Mouse (Mus musculus) CH12.LX (cell line): ENCODE results near the gene Cabin1. TPM values are rescaled to one million over a fixed set of nuclear protein-coding genes. Genes with fewer than 3 reads are reported as not detected.

Source experiments
- DNase-seq: peaks from one replicate; pipeline ENCODE4 v3.0.0-alpha.2; 2013; ENCODE audit errors: extremely low read depth
- H3K27ac ChIP-seq: 2 replicates; pipeline ENCODE4 v1.5.1; 2012; ENCODE audit warnings: low read depth, mild to moderate bottlenecking, control low read depth, moderate library complexity; ENCODE audit not compliant: insufficient read depth
- H3K27me3 ChIP-seq: replicated peaks from 2 replicates; pipeline ENCODE3; 2012; ENCODE audit warnings: inconsistent platforms
- H3K36me3 ChIP-seq, 2 experiments: replicated peaks in 1 of 2; 2 replicates each; pipeline versions ENCODE3 to v1.6.1; 2012; ENCODE audit warnings: inconsistent platforms in 1 of 2, low read length in 1 of 2, mild to moderate bottlenecking in 1 of 2, mixed read lengths in 1 of 2, moderate library complexity in 1 of 2; ENCODE audit not compliant: control insufficient read depth in 1 of 2, insufficient read depth in 1 of 2
- H3K4me1 ChIP-seq, 2 experiments: 2 replicates each; pipeline ENCODE4 v1.6.1; 2012; ENCODE audit warnings: inconsistent platforms in 1 of 2, moderate library complexity in 1 of 2; ENCODE audit not compliant: insufficient read depth in 2 of 2, control insufficient read depth in 1 of 2
- H3K4me2 ChIP-seq: 2 replicates; pipeline ENCODE4 v1.6.1; 2012; ENCODE audit warnings: low read depth, mild to moderate bottlenecking, control low read depth; ENCODE audit not compliant: poor library complexity, insufficient read depth, severe bottlenecking
- H3K4me3 ChIP-seq, 3 experiments: fragments of 150-350 bp in 1 of 3; sonication (generic) in 1 of 3; replicated peaks in 1 of 3; 2 replicates each; pipeline versions ENCODE3 to v1.5.1; 2011 to 2012; ENCODE audit warnings: low read depth in 2 of 3, low read length in 2 of 3, mild to moderate bottlenecking in 2 of 3, moderate library complexity in 2 of 3, control low read depth in 1 of 3, improper control_type of control experiment in 1 of 3, inconsistent platforms in 1 of 3, mixed read lengths in 1 of 3; ENCODE audit not compliant: poor library complexity in 1 of 3
- H3K79me2 ChIP-seq: replicated peaks from 2 replicates; pipeline ENCODE4 v1.6.1; 2012; ENCODE audit warnings: mild to moderate bottlenecking, moderate library complexity; ENCODE audit not compliant: control insufficient read depth, poor library complexity, insufficient read depth, severe bottlenecking; ENCODE audit errors: extremely low read depth
- H3K9ac ChIP-seq: 2 replicates; pipeline ENCODE4 v1.6.1; 2012; ENCODE audit warnings: low read depth, mild to moderate bottlenecking, control low read depth, moderate library complexity; ENCODE audit not compliant: insufficient read depth
- H3K9me3 ChIP-seq: replicated peaks from 2 replicates; pipeline ENCODE3; 2012; ENCODE audit warnings: low read length, inconsistent platforms, mixed read lengths
- CHD2 ChIP-seq: IDR thresholded peaks from 2 replicates; pipeline ENCODE4 v1.6.1; 2011; ENCODE audit warnings: low read length, improper control_type of control experiment
- CTCF ChIP-seq, 2 experiments: IDR thresholded peaks in 1 of 2; conservative IDR thresholded peaks in 1 of 2; 2 replicates each; pipeline ENCODE4 v1.5.1; 2011 to 2012; ENCODE audit warnings: low read depth in 2 of 2, low read length in 2 of 2, improper control_type of control experiment in 1 of 2, inconsistent platforms in 1 of 2, mild to moderate bottlenecking in 1 of 2, moderate library complexity in 1 of 2
- ELF1 ChIP-seq: IDR thresholded peaks from 2 replicates; pipeline ENCODE4 v1.6.1; 2014; ENCODE audit warnings: low read depth, mild to moderate bottlenecking, inconsistent platforms, low read length, improper control_type of control experiment
- EP300 ChIP-seq: IDR thresholded peaks from 2 replicates; pipeline ENCODE4 v1.6.1; 2011; ENCODE audit warnings: low read length, improper control_type of control experiment
- ETS1 ChIP-seq: conservative IDR thresholded peaks from 2 replicates; pipeline ENCODE4 v1.6.1; 2012; ENCODE audit warnings: low read depth, mild to moderate bottlenecking, inconsistent platforms, low read length, improper control_type of control experiment, moderate library complexity
- JUN ChIP-seq: IDR thresholded peaks from 2 replicates; pipeline ENCODE4 v1.6.1; 2011; ENCODE audit warnings: low read depth, mild to moderate bottlenecking, low read length, improper control_type of control experiment, moderate library complexity; ENCODE audit not compliant: insufficient read depth
- MAFK ChIP-seq: IDR thresholded peaks from 2 replicates; pipeline ENCODE4 v1.6.1; 2011; ENCODE audit warnings: low read length, improper control_type of control experiment; ENCODE audit not compliant: insufficient replicate concordance
- MAZ ChIP-seq: IDR thresholded peaks from 2 replicates; pipeline ENCODE4 v1.6.1; 2012; ENCODE audit warnings: low read depth, mild to moderate bottlenecking, inconsistent platforms, low read length, improper control_type of control experiment, moderate library complexity
- NELFE ChIP-seq: IDR thresholded peaks from 2 replicates; pipeline ENCODE4 v1.6.1; 2011; ENCODE audit warnings: low read depth, low read length, improper control_type of control experiment
- POLR2A ChIP-seq: IDR thresholded peaks from 2 replicates; pipeline ENCODE4 v1.6.1; 2011; ENCODE audit warnings: low read depth, mild to moderate bottlenecking, improper control_type of control experiment, low read length
- RAD21 ChIP-seq: IDR thresholded peaks from 2 replicates; pipeline ENCODE4 v1.6.1; 2011; ENCODE audit warnings: low read depth, mild to moderate bottlenecking, low read length, improper control_type of control experiment, moderate library complexity
- RCOR1 ChIP-seq: conservative IDR thresholded peaks from 2 replicates; pipeline ENCODE4 v1.6.1; 2012; ENCODE audit warnings: low read depth, mild to moderate bottlenecking, inconsistent platforms, low read length, improper control_type of control experiment
- TBP ChIP-seq: conservative IDR thresholded peaks from 2 replicates; pipeline ENCODE4 v1.6.1; 2011; ENCODE audit warnings: low read depth, low read length, improper control_type of control experiment
- UBTF ChIP-seq: IDR thresholded peaks from 2 replicates; pipeline ENCODE4 v1.6.1; 2012; ENCODE audit warnings: low read depth, mild to moderate bottlenecking, inconsistent platforms, low read length, improper control_type of control experiment, moderate library complexity
- USF1 ChIP-seq: IDR thresholded peaks from 2 replicates; pipeline ENCODE4 v1.6.1; 2014; ENCODE audit warnings: low read depth, mild to moderate bottlenecking, inconsistent platforms, low read length, improper control_type of control experiment
- ZC3H11A ChIP-seq: IDR thresholded peaks from 2 replicates; pipeline ENCODE4 v1.6.1; 2012; ENCODE audit warnings: low read depth, mild to moderate bottlenecking, inconsistent platforms, low read length, improper control_type of control experiment
- ZMIZ1 ChIP-seq: IDR thresholded peaks from 2 replicates; pipeline ENCODE4 v1.6.1; 2012; ENCODE audit warnings: low read depth, mild to moderate bottlenecking, inconsistent platforms, low read length, improper control_type of control experiment
- dilution Hi-C: fragments of 300-500 bp; cut with MboI; formaldehyde crosslinking; loops from 2 replicates; pipeline ENCODE4 v1.14.3; 2020; ENCODE audit warnings: low sequenced_read_pairs; ENCODE audit not compliant: extremely low pct_unique_long_range_greater_than_20kb, extremely low pct_ligation_motif_present
- in situ Hi-C: fragments of 300-500 bp; cut with MboI; formaldehyde crosslinking; loops from 3 replicates; pipeline ENCODE4 v1.14.3; 2019; ENCODE audit warnings: low sequenced_read_pairs, low pct_ligation_motif_present, low pct_unique_long_range_greater_than_20kb, mixed read lengths
- polyA plus RNA-seq: library from polyadenylated mRNA; unstranded; fragments of >175 nt; gene quantifications from 2 replicates; pipeline ENCODE4 v1.2.1, GENCODE M21; 2012; ENCODE audit warnings: low read depth; ENCODE audit not compliant: insufficient read length
- total RNA-seq, 2 experiments: library from RNA; depleted of rRNA; stranded (reverse); fragments of 300-350 nt in 1 of 2; fragments of >200 nt in 1 of 2; gene quantifications; 2 replicates each; pipeline ENCODE4 v1.2.3; 2012 to 2014

Gene Cabin1
- total and polyA plus RNA-seq, 3 experiments, result 12.0 to 46.0 (median 29.0) TPM

DNA sequence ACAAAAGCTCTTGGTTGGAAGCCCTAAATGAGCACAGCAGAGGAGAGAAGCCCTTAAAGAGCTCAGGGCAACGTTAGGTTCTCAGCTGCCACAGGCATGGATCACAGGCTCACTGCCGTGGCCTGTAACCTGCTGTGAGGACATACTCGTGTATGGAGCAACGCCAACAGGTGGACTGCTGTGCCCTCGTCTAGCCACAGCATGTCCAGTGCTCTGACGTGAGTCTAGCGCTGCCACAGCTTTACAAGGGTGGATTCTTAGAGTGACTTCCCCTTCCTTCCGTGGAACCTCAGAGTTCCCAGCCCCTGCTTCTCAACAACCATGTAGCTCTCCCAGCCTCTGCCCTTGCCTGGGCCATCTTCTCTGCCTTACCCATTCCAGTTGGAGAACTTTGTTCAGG, 88.5 kb downstream of the Cabin1 start:
- no peak overlapping the region for H3K4me2 ChIP-seq
- H3K27ac ChIP-seq, result no peak overlapping the region
- H3K9ac ChIP-seq, result no peak overlapping the region
- in situ Hi-C loops, result no loop called here
- dilution Hi-C loops, result no loop called here
- H3K9me3 ChIP-seq, result no peaks in the 10 kb centered on the region
- H3K4me3 ChIP-seq, result no peak overlapping the region
- no peaks in the 10 kb centered on the region for H3K27me3 ChIP-seq
- H3K36me3 ChIP-seq, result peaks cover 57 to 95% of the 10 kb centered on the region in 2 experiments
- no peak for DNase-seq
- H3K79me2 ChIP-seq, result no peaks in the 10 kb centered on the region
- TF ChIP-seq TBP, result no peak
- TF ChIP-seq ZMIZ1, result no peak
- no peak for TF ChIP-seq ELF1
- TF ChIP-seq MAFK, result no peak
- no peak for TF ChIP-seq USF1
- TF ChIP-seq NELFE, result no peak
- no peak for TF ChIP-seq RCOR1
- TF ChIP-seq RAD21, result no peak
- TF ChIP-seq JUN, result no peak
- TF ChIP-seq EP300, result no peak
- H3K4me1 ChIP-seq, result no peaks in the 10 kb centered on the region

GRCm38 (mm10) chr10:75669936-75670335, 94.2 kb downstream of the Cabin1 start:
- Histone ChIP-seq H3K27me3 (no peaks in the 10 kb centered on the region), H3K9ac (no peak overlapping the region), H3K4me3 (no peak overlapping the region), H3K36me3 (peaks cover 37 to 74% of the 10 kb centered on the region in 2 experiments)
- TF ChIP-seq CHD2 (no peak), UBTF (no peak), JUN (no peak), POLR2A (no peak), ETS1 (no peak), ZC3H11A (no peak), MAZ (no peak), CTCF (conservative IDR thresholded peaks at IDR 0.05 in 1 of 2, IDR thresholded peaks at IDR 0.05 in 1 of 2; ENCODE audit: low read depth in 2 of 2, low read length in 2 of 2) (no peak)
- TF ChIP-seq, all 38 proteins: peak for 0
- no peak for DNase-seq
- Histone ChIP-seq H3K79me2 (no peaks in the 10 kb centered on the region; the same call in 1 of the 2 replicates), H3K9me3 (no peaks in the 10 kb centered on the region), H3K27ac (no peak overlapping the region), H3K4me2 (no peak overlapping the region), H3K4me1 (peaks cover 18 to 33% of the 10 kb centered on the region in 2 experiments)
- dilution Hi-C loops, result no loop called here
- in situ Hi-C loops, result no loop called here
